Mouse (Mus musculus) bone marrow, adult 2 months (tissue): ENCODE results near the gene Smim22. TPM values are rescaled to one million over a fixed set of nuclear protein-coding genes. Genes with fewer than 3 reads are reported as not detected.

Experiments used
- H3K27ac ChIP-seq: fragments of 200-500 bp; 2 replicates; pipeline ENCODE4 v1.5.1; 2012; ENCODE audit warnings: low read depth, mild to moderate bottlenecking, control low read depth, inconsistent platforms, low read length; ENCODE audit not compliant: control insufficient read depth, poor library complexity, insufficient read depth
- H3K4me1 ChIP-seq: fragments of 200-500 bp; 2 replicates; pipeline ENCODE4 v1.6.1; 2011; ENCODE audit warnings: low read length; ENCODE audit not compliant: control insufficient read depth, insufficient read depth
- H3K4me3 ChIP-seq: fragments of 200-500 bp; replicated peaks from 2 replicates; pipeline ENCODE3; 2011; ENCODE audit warnings: mild to moderate bottlenecking, low read depth, low read length, control low read depth; ENCODE audit not compliant: control insufficient read depth
- CTCF ChIP-seq: fragments of 200-500 bp; IDR thresholded peaks from 2 replicates; pipeline ENCODE4 v1.5.1; 2011; ENCODE audit warnings: low read length, control low read depth; ENCODE audit not compliant: control insufficient read depth, insufficient read depth
- POLR2A ChIP-seq: fragments of 200-500 bp; IDR thresholded peaks from 2 replicates; pipeline ENCODE4 v1.6.1; 2011; ENCODE audit warnings: low read depth, mild to moderate bottlenecking, control low read depth, low read length, borderline replicate concordance; ENCODE audit not compliant: control insufficient read depth
- WGBS: fragments of 180-500 bp; shearing (Covaris S2); methylation state at CpG from one replicate; pipeline ENCODE4 v1.1.7; 2018; 5-methylcytosine and 5-hydroxymethylcytosine counted together
- polyA plus RNA-seq: library from polyadenylated mRNA; stranded (reverse); fragments of >200 nt; gene quantifications from 2 replicates; pipeline ENCODE4 v1.2.4, GENCODE M21; 2011; ENCODE audit warnings: low replicate concordance; ENCODE audit not compliant: missing spikeins, insufficient read depth, insufficient read length

Gene Smim22
- polyA plus RNA-seq, 1 experiment: not detected

DNA sequence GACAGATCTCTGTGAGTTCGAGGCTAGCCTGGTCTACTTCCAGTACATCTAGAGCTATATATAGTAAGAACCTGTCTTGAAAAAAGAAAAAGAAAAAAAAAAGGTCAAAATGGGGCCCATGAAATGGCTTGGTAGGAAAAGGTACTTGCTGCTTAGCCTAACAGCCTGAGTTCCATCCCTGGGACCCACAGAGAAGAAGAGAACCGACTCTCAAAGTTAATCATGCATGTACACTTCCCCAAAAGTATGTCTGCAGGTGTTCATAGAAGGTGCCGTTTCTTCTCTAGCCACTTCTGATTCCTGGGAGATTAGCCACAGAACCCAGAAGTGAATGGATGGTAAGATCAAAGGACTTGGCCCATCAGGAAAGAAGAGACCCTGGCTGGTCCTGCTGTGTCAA lies 38.7 kb upstream of the Smim22 start:
- Histone ChIP-seq H3K4me3 (no peak overlapping the region), H3K4me1 (peaks cover 9% of the 10 kb centered on the region), H3K27ac (peak overlapping the region; percentile 84)
- TF ChIP-seq POLR2A (no peak), CTCF (no peak)
- 41% methylated on average over 3 of the region's 3 CpGs for WGBS

DNA sequence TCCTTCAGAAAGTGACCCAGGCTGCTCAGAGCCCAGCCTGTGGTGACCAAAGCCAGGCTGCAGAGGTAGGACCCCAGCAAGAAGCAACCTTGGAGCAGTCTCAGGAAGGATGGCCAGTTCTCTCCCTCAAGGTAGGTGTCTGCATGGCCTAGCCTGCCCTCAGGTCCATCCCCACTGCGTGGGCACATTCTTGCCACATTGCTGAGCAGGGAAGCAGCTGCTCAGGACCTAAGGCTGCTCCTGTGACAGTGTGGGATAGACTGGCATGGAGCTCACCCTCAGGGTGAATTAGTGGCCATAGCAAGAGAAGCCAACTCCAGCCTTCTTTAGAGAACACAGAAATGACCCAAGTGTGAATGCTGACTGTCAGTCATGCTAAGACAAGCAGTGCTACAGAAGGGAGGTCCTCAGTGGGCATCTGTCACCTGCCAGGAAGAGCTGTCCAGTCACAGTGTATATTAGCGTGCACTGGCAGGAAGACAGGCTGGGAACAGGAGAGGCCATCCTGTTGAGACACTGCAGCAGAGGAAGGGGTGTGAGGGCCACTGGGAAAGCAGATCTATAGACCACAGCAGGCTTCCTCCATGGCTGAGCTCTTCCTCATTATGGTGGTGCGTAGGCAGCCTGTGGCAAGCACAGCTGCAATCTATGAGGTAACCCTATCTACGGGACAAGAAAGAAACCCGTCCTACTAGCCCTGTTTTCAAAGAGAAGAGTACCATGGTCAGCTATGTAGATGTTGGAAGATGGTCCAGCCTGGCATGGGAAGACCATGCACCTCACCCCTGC lies 37.8 kb upstream of the Smim22 start:
- TF ChIP-seq POLR2A: no peak
- no peak for TF ChIP-seq CTCF
- peak overlapping the region; percentile 84 for H3K27ac ChIP-seq
- H3K4me1 ChIP-seq: peaks cover 9% of the 10 kb centered on the region
- peak overlapping the region; percentile 8 for H3K4me3 ChIP-seq
- 12% methylated on average over 5 of the region's 5 CpGs for WGBS

DNA sequence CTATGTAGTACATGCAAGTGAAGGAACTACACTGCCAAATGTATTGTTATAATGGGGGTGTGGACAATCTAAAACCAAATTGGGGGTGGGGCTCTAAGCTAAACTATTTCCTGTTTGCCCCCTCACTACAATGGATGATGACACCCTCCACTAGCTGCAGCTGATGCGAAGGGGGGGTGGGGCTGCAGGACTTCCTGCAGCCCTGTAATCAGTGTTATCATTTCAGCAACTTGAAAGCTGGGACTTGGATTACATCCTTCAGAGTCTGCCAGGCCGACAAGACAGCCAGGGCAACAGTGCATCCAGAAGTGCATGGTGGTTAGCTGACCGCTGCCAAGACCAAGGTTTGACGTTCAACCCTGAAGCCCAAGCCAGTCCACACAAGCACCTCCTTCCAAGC lies 35.5 kb upstream of the Smim22 start:
- WGBS: 43% methylated on average over 4 of the region's 4 CpGs
- peak overlapping the region; percentile 30 for H3K27ac ChIP-seq
- no peak for TF ChIP-seq CTCF
- no peak for TF ChIP-seq POLR2A
- no peak overlapping the region for H3K4me3 ChIP-seq
- peaks cover 9% of the 10 kb centered on the region for H3K4me1 ChIP-seq

DNA sequence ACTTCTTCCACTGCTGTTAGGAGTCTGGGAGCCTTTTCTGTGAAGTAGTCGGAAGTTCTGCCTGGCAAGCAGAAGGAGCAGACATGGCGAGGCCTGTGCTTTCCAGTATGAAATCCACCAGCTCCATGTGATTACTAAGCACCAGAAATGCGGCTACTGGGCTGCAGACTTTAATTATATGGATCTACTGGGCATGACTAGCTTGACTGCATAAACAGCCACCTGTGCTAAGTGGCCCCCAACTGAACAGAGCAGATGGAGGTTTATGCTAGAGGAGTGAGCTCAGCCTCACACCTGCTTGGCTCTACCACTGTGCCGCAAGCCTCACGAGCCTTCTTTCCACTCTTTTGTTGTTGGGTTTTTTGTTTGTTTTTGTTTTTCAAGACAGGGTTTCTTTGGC lies 32.6 kb upstream of the Smim22 start:
- WGBS: 90% methylated on average over 5 of the region's 5 CpGs
- H3K4me3 ChIP-seq: no peak overlapping the region
- peaks cover 6% of the 10 kb centered on the region for H3K4me1 ChIP-seq
- no peak overlapping the region for H3K27ac ChIP-seq
- TF ChIP-seq CTCF (no peak), POLR2A (no peak)

DNA sequence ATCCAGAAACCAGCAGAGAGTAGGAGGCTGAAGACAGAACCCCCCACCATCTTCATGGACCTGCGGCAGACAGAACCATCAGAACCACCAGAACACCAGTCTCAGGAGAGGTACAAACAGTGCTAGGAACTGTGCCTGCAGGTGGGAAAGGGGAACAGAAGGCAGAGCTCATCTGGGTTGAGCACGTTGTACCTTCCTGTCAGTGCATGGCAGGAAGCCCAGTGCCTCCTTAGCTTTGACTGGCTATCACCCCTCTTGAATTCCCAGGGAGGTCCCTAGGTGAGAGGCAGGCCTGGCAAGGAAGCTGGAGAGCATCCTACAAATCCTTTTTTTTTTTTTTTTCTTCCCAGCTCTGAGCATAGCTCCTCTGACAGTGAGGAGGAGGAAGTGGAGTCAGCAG lies 30.9 kb upstream of the Smim22 start:
- no peak overlapping the region for H3K27ac ChIP-seq
- no peak for TF ChIP-seq POLR2A
- no peak for TF ChIP-seq CTCF
- 57% methylated on average over 2 of the region's 2 CpGs for WGBS
- H3K4me1 ChIP-seq: peaks cover 5% of the 10 kb centered on the region
- H3K4me3 ChIP-seq: no peak overlapping the region

DNA sequence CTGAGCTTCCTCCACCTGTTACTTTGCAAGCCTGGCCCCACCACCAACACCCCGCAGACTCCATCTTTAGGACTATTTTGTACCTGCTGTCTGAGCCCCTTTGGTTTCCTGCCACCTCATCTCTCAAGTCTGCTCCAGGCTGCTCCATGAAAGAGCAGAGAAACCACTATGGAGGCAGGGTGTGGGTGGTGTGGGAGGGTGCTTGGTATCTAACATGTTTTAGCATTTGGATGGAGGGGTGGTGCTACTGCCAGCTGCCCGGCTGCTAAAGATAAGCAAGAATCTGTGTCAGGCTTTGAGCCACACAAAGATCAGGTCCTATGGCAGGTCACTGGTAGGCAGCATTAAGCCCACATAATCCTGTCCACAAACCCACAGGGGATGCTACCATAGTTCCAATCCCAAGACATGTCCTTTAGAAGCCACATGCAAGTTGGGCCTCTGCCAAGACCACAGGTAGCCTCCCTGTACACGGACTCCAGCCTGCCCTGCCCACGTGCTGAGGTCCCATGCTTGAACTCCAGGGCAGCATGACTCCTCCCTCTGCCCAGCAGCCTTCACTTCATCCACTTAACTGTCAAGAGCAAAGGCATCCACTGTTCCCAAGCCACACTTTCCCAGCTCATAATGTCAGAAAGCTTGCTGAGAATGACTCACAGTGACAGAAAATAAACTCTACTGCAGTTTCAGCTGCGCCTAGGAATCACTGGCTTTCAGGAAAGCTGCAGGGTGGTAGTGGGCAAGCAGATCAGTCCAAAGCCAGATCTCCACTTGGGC lies 28.6 kb upstream of the Smim22 start:
- Histone ChIP-seq H3K4me1 (peaks cover 3% of the 10 kb centered on the region), H3K27ac (0 out of 2 replicates have a peak overlapping the region, but pooled peaks have one; percentile 4), H3K4me3 (no peak overlapping the region)
- WGBS: 59% methylated on average over 5 of the region's 5 CpGs
- TF ChIP-seq CTCF (no peak), POLR2A (no peak)

DNA sequence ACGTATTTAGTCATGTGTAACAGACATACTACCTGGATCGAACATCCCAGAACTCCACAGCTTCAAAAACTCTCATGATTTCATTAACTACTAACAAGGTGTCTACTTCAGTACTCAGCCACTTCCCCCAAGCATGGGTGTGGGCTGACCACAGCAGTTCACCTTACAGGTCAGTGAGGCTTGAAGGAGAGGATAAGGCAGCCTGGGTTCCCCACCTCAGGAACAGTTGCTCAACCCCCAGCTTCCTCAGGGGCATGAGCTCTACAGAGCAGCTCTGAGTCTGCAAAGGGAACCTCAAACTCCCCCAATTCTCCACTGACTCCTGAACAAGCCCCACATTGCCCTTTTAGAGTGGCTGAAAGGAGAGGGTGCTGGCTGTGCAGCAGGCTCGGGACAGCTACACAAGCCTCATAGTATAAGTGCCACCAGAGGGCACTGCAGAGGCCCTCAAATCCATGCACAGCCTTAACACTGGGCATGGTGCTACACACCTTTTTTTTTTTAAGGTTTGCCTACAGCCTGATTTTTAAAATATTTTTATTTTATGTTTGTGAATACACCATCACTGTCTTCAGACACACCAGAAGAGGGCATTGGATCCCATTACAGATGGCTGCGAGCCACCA lies 27.2 kb upstream of the Smim22 start:
- Histone ChIP-seq H3K4me3 (no peak overlapping the region), H3K27ac (0 out of 2 replicates have a peak overlapping the region, but pooled peaks have one; percentile 17), H3K4me1 (peaks cover 3% of the 10 kb centered on the region)
- TF ChIP-seq POLR2A: no peak
- TF ChIP-seq CTCF: peak; percentile 63
- WGBS: 67% methylated on average over 4 of the region's 4 CpGs

DNA sequence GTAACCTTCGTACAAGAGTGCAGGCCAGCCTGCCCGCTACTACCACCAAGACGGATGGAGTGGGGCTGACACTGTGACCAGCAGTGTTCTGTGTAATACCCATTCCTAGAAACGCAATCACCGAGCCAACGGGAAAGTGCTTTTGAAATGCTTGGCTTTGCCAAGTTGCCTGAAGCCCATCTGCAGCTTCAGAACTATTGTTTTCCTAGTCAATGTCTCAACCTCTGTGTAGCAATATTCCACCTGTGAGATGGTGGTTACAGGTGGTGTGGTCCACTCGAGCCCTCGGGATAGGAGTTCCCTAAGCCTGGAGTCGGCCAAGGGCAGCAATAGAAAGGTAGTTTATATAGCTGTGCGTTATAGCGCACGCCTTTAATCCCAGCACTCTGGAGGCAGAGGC lies 22.4 kb upstream of the Smim22 start:
- Histone ChIP-seq H3K4me1 (no peaks in the 10 kb centered on the region; the same call in none of the 2 replicates), H3K4me3 (no peak overlapping the region), H3K27ac (no peak overlapping the region)
- TF ChIP-seq CTCF (no peak), POLR2A (no peak)
- WGBS: 83% methylated on average over 12 of the region's 12 CpGs
